Mouse (Mus musculus): Measurements from ENCODE around the gene Atp1a1.

DNA sequence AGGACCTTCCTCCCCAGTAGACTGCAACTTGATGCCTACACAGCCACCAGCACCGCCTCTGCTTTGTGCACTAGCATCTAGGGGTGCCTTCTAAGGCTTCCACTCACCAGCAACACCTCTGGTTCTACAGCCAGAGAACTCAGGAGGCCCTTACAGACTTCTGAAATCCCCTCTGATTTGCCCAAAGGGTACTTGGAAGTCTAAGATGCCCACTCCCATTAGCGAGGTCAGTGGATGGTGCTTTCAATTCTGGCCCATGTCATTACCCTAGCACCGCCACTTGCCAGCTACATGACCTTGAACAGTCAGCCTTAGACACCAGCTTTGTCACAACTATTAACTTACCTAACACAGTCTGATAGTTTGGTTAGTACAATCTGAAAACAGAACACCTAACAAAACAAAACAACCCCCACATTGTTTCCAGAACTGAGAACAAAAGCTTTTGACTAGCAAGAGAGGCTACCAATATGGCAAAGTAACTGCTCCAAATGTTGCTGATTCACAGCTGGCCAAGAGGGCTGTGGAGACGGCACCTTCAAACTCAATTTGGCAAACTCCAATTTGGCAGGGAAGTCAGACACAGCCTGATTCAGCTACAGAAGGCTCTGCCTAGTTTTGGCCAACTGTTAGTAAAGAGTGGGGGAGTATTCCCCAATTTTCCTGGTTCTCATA lies 6.1 kb downstream of the Atp1a1 start:
- TF ChIP-seq CTCF (IDR thresholded peaks at IDR 0.05; ENCODE audit: low read depth), result no peak
- no peak for TF ChIP-seq EP300 (optimal IDR thresholded peaks at IDR 0.05)
